Mouse (Mus musculus) lung, adult 2 months (tissue): ENCODE measurements at regions not wholly inside any gene's neighbourhood (a gene's known extent, or its start where the extent isn't known, plus 50 kb on each side); places are given as distances from the start of the nearest gene placed in this dataset.
A peak's percentile ranks its signal among the peaks of the same experiment; 100 is the strongest.

ENCODE experiments used
- DNase-seq: peaks from one replicate; pipeline ENCODE4 v3.0.0; 2022
- H3K4me1 ChIP-seq: fragments of 200-500 bp; 2 replicates; pipeline ENCODE4 v1.6.1; 2011; ENCODE audit warnings: low read length; ENCODE audit not compliant: control insufficient read depth, insufficient read depth
- H3K4me3 ChIP-seq: fragments of 200-500 bp; replicated peaks from 2 replicates; pipeline ENCODE3; 2011; ENCODE audit warnings: low read depth, mild to moderate bottlenecking, control low read depth, low read length; ENCODE audit errors: extremely low read depth
- CTCF ChIP-seq: fragments of 200-500 bp; IDR thresholded peaks from 2 replicates; pipeline ENCODE4 v1.5.1; 2011; ENCODE audit warnings: mild to moderate bottlenecking, low read length, control low read depth; ENCODE audit not compliant: insufficient read depth
- POLR2A ChIP-seq: fragments of 200-500 bp; IDR thresholded peaks from 2 replicates; pipeline ENCODE4 v1.6.1; 2011; ENCODE audit warnings: low read depth, mild to moderate bottlenecking, control low read depth, low read length, borderline replicate concordance; ENCODE audit errors: extremely low read depth
- WGBS: fragments of 180-500 bp; shearing (Covaris S2); methylation state at CpG from one replicate; pipeline ENCODE4 v1.1.7; 2018; 5-methylcytosine and 5-hydroxymethylcytosine counted together

DNA sequence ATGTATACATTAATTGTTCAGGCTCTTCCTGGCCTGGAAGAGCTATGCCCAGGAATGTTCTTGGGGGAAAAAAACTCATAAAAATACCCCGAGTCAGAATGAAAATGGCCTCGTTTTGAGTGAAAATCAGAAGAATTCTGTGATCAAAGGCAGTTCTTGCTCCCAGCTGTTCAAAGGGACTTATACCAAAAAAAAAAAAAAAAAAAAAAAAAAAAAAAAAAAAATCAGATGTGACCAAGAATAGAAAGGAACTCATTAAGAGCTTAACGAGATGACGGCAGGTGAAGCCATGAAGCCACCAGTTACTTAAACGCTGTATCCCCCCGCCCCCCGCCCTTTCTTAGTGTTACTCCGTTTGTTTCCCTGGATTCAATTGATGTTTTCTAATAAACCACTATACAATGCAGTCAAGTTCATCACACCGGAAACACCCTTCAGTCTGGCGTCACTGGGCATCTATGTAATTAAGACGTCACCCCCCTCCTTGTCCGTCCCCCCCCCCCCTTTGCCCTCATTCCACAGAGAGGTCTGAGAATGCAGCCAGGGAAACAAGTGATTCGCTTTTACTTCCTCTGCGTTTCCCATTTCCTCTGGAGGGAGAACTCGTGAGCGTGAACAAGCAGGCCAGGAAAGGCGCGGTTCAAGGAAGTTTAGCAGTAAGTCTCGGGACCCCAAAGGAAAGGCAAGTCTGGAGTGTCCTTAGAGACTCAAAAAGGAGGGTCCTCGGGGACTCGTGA is 99.1 kb downstream of the Zfp326 start:
- Histone ChIP-seq H3K4me3 (peak overlapping the region; percentile 66), H3K4me1 (no peaks in the 10 kb centered on the region)
- TF ChIP-seq CTCF (no peak), POLR2A (no peak)
- 21% methylated on average over 21 of the region's 21 CpGs for WGBS
- peak; percentile 12 for DNase-seq

DNA sequence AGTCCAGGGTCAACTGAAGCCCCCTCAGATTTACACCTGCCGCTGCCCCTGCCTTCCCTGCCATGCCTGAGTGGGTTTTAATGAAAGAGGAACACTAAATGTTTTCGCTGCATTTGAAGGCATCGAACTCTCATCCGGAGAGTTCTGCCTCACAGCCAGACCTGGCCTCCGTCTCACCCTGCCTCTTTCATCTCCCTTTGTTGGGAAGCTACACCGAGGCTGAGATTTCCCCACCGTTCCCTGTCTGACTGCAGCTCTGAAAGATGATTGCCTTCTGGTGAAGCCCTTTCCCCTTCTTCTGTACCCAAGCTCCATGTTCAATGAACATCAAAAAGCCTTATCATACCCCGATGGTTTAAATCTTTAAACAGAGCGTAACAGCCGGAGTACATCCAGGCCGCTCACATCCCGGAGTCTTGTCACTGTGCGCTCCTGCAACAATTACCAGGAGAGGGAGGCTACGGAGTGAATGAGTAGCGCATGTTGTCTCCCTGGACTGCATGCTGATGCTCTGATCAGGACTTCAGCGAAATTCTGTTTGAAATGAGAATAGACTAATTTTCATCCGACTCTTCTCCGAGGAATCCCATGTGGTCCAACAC is 98.3 kb downstream of the Zfp326 start:
- TF ChIP-seq CTCF (no peak), POLR2A (no peak)
- Histone ChIP-seq H3K4me3 (no peak overlapping the region), H3K4me1 (no peaks in the 10 kb centered on the region)
- DNase-seq: no peak
- 59% methylated on average over 18 of the region's 18 CpGs for WGBS
